Mouse (Mus musculus): ENCODE results near the gene Phtf2.

DNA sequence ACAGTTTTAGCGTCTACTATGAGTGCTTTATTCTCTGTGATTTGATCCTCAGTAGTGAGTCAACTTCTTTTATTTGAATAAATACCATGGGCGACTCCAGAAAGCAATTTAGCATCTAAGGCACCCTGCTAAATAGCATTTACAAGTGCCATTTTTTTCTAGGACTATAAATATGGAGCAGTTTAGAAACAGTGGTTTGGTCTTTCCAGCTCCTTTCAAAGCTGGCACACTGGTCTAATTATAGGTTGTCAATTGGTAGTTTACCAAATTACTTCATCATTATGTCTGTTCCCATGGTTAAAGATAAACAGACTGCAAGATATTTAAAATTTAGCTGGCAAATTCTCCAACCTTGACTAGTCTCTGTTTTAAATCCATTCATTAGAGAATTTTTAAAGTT lies 38.1 kb downstream of the Phtf2 start:
- TF ChIP-seq EP300 (IDR thresholded peaks at IDR 0.05; ENCODE audit: insufficient read depth, low read depth, low read length) (no peak), CTCF (IDR thresholded peaks at IDR 0.05) (no peak), POLR2A (IDR thresholded peaks at IDR 0.05; ENCODE audit: insufficient read depth, low read depth, low read length) (no peak)

Data from heart, adult 2 months (tissue).